Mouse (Mus musculus) cortical plate, adult 2 months (tissue): ENCODE results near the gene Gm16181. TPM values are rescaled to one million over a fixed set of nuclear protein-coding genes. Genes with fewer than 3 reads are reported as not detected.

Source experiments
- H3K27ac ChIP-seq: fragments of 200-500 bp; 2 replicates; pipeline ENCODE4 v1.5.1; 2012; ENCODE audit warnings: low read length, control low read depth, inconsistent platforms; ENCODE audit not compliant: insufficient read depth
- H3K4me1 ChIP-seq: fragments of 200-500 bp; 2 replicates; pipeline ENCODE4 v1.6.1; 2011; ENCODE audit warnings: low read length; ENCODE audit not compliant: control insufficient read depth, insufficient read depth
- H3K4me3 ChIP-seq: fragments of 200-500 bp; 2 replicates; pipeline ENCODE4 v1.5.1; 2011; ENCODE audit warnings: mild to moderate bottlenecking, low read length, control low read depth; ENCODE audit not compliant: insufficient read depth
- CTCF ChIP-seq: fragments of 200-500 bp; IDR thresholded peaks from 2 replicates; pipeline ENCODE4 v1.5.1; 2011; ENCODE audit warnings: mild to moderate bottlenecking, control low read depth, low read length; ENCODE audit not compliant: insufficient read depth; ENCODE audit errors: extremely low read depth
- POLR2A ChIP-seq: fragments of 200-500 bp; IDR thresholded peaks from 2 replicates; pipeline ENCODE4 v1.6.1; 2011; ENCODE audit warnings: mild to moderate bottlenecking, low read length, control low read depth; ENCODE audit not compliant: insufficient read depth; ENCODE audit errors: extremely low read depth
- polyA plus RNA-seq: library from polyadenylated mRNA; depleted of rRNA; stranded (reverse); fragments of >200 nt; gene quantifications from 2 replicates; pipeline ENCODE4 v1.2.3, GENCODE M21; 2012; rRNA removed

Gene Gm16181
- not detected in 2 replicates for polyA plus RNA-seq

- 0 out of 2 replicates have a peak within 1 kb of the TSS, but pooled peaks have one; percentile 26 for H3K27ac ChIP-seq
- peaks cover 5% of the 10 kb centered on the region; the same call in 1 of the 2 replicates for H3K4me1 ChIP-seq
- TF ChIP-seq CTCF (no peak), POLR2A (no peak)
- no peak within 1 kb of the TSS for H3K4me3 ChIP-seq
Measured at GRCm38 (mm10) chr17:35220156-35220952, at the start of gene Gm16181. Gene Gm16181 (plus strand): TSS chr17:35220834.

- H3K27ac ChIP-seq, result peak overlapping the region; percentile 75
- H3K4me3 ChIP-seq, result no peak overlapping the region
- H3K4me1 ChIP-seq, result peaks cover 2% of the 10 kb centered on the region; the same call in 1 of the 2 replicates
- TF ChIP-seq CTCF, result no peak
- no peak for TF ChIP-seq POLR2A
Measured at GRCm38 (mm10) chr17:35172445-35173234, 48.0 kb upstream of the Gm16181 start.

GRCm38 (mm10) chr17:35173329-35173728 lies 47.3 kb upstream of the Gm16181 start:
- no peak overlapping the region; the same call in 1 of the 2 replicates for H3K27ac ChIP-seq
- TF ChIP-seq CTCF (no peak), POLR2A (no peak)
- H3K4me1 ChIP-seq, result peaks cover 2% of the 10 kb centered on the region; the same call in 1 of the 2 replicates
- no peak overlapping the region for H3K4me3 ChIP-seq

GRCm38 (mm10) chr17:35174201-35174977 lies 46.2 kb upstream of the Gm16181 start:
- TF ChIP-seq POLR2A, result no peak
- no peak for TF ChIP-seq CTCF
- H3K4me1 ChIP-seq, result no peaks in the 10 kb centered on the region; the same call in 1 of the 2 replicates
- H3K27ac ChIP-seq, result 0 out of 2 replicates have a peak overlapping the region, but pooled peaks have one; percentile 1
- H3K4me3 ChIP-seq, result no peak overlapping the region

- no peak overlapping the region for H3K4me3 ChIP-seq
- no peaks in the 10 kb centered on the region; the same call in 1 of the 2 replicates for H3K4me1 ChIP-seq
- TF ChIP-seq CTCF, result no peak
- TF ChIP-seq POLR2A, result no peak
- H3K27ac ChIP-seq, result no peak overlapping the region
Measured at GRCm38 (mm10) chr17:35175382-35175781, 45.3 kb upstream of the Gm16181 start.

GRCm38 (mm10) chr17:35175968-35176367 lies 44.7 kb upstream of the Gm16181 start, which contains the start of gene Aif1:
Gene Aif1 (minus strand): TSS chr17:35176068.
- H3K4me1 ChIP-seq, result no peaks in the 10 kb centered on the region; the same call in 1 of the 2 replicates
- H3K4me3 ChIP-seq, result no peak within 1 kb of the TSS
- TF ChIP-seq CTCF (no peak), POLR2A (no peak)
- H3K27ac ChIP-seq, result no peak within 1 kb of the TSS

GRCm38 (mm10) chr17:35178528-35178927 lies 42.1 kb upstream of the Gm16181 start:
- Histone ChIP-seq H3K4me3 (no peak overlapping the region), H3K27ac (no peak overlapping the region), H3K4me1 (no peaks in the 10 kb centered on the region; the same call in 1 of the 2 replicates)
- TF ChIP-seq CTCF (peak; percentile 74), POLR2A (no peak)

GRCm38 (mm10) chr17:35180093-35180492 lies 40.5 kb upstream of the Gm16181 start:
- Histone ChIP-seq H3K27ac (no peak overlapping the region), H3K4me1 (no peaks in the 10 kb centered on the region), H3K4me3 (no peak overlapping the region)
- TF ChIP-seq POLR2A (no peak), CTCF (no peak)

- H3K27ac ChIP-seq, result no peak overlapping the region
- H3K4me3 ChIP-seq, result peak overlapping the region; percentile 35
- H3K4me1 ChIP-seq, result no peaks in the 10 kb centered on the region
- TF ChIP-seq POLR2A (no peak), CTCF (no peak)
Measured at GRCm38 (mm10) chr17:35185639-35186611, 34.7 kb upstream of the Gm16181 start.
